18 mouse cellular contexts compared by ENCODE assay signal in the genomic region with DNA sequence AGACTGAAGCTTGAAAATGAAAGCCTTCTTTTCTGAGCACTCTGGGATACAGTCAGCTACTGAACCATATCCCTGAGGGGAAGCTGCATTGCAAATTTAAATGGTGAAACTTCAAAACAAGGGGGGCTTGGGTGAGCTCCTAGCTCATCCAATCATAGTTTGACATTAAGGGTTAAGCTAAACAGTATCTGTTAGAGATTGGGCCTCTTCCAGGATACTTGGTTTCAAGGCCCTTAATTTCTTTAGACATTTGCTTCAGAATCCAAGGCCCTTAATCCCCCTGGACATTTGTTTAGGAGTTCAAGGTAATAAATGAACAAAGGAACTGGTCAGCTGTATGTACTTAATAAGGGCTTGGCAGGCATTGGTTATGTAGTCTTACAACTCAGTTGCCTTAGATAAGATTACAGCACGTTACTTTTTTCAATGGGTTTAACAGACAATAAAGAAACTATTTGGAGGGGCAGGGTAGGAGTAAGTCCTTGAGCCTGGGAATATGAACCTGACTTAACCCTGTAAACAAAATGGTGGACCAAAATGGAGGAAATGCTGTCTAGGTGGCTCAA.
DNase-seq lines count a peak whose midpoint lies in the region; ATAC-seq and TF ChIP-seq lines count a peak whose summit lies in the region.
"Had no signal": no experiment of that assay in that cellular context is flagged by ENCODE, and none has a peak within 500 bp of the region (broad histone marks: within the 10 kb centered on the region; RNA-seq: fewer than 3 reads in every experiment).

No protein-coding gene starts in this region.

- no peak for TF ChIP-seq EP300 in liver, postnatal 0 days (IDR thresholded peaks at IDR 0.05; ENCODE audit: low read depth)

- no peaks in the 10 kb centered on the region for H3K36me3 ChIP-seq in embryonic facial prominence, embryonic 14.5 days (ENCODE audit: control insufficient read depth, insufficient read depth, low read length)
- H3K36me3 ChIP-seq in embryonic facial prominence, embryonic 10.5 days (replicated peaks) = no peaks in the 10 kb centered on the region
- no peaks in the 10 kb centered on the region for H3K36me3 ChIP-seq in liver, adult 2 months (ENCODE audit: control insufficient read depth, insufficient read depth, low read length)
- H3K36me3 ChIP-seq in liver, postnatal 0 days (replicated peaks; ENCODE audit: insufficient read depth, low read length) = no peaks in the 10 kb centered on the region
- H3K36me3 ChIP-seq in stomach, embryonic 16.5 days (ENCODE audit: control insufficient read depth, insufficient read depth, low read length) = no peaks in the 10 kb centered on the region
- no peaks in the 10 kb centered on the region for H3K36me3 ChIP-seq in heart, embryonic 11.5 days (ENCODE audit: control insufficient read depth, insufficient read depth, low read length)
- H3K36me3 ChIP-seq in neural tube, embryonic 15.5 days = no peaks in the 10 kb centered on the region
- H3K36me3 ChIP-seq: forebrain, embryonic 12.5 days; heart, embryonic 13.5 days; hindbrain, embryonic 15.5 days had no signal

- no peak overlapping the region for H3K27ac ChIP-seq in embryonic facial prominence, embryonic 14.5 days (replicated peaks; ENCODE audit: low read depth, low read length)
- no peak overlapping the region for H3K27ac ChIP-seq in embryonic facial prominence, embryonic 10.5 days (replicated peaks)
- no peak overlapping the region for H3K27ac ChIP-seq in liver, adult 2 months (replicated peaks; ENCODE audit: insufficient read depth, low read depth, low read length)
- H3K27ac ChIP-seq in liver, postnatal 0 days (ENCODE audit: low read depth) = no peak overlapping the region
- no peak overlapping the region for H3K27ac ChIP-seq in stomach, embryonic 16.5 days (ENCODE audit: low read length)
- H3K27ac ChIP-seq in heart, embryonic 11.5 days (ENCODE audit: low read depth, low read length) = no peak overlapping the region
- H3K27ac ChIP-seq in neural tube, embryonic 15.5 days (replicated peaks) = no peak overlapping the region
- H3K27ac ChIP-seq: forebrain, embryonic 12.5 days; heart, adult 2 months; heart, embryonic 13.5 days; hindbrain, embryonic 15.5 days had no signal

- H3K9ac ChIP-seq in embryonic facial prominence, embryonic 14.5 days (ENCODE audit: low read depth, low read length) = no peak overlapping the region
- no peak overlapping the region for H3K9ac ChIP-seq in liver, adult 2 months (ENCODE audit: low read depth, low read length)
- no peak overlapping the region for H3K9ac ChIP-seq in liver, postnatal 0 days (replicated peaks)
- H3K9ac ChIP-seq in stomach, embryonic 16.5 days (ENCODE audit: low read length) = no peak overlapping the region
- no peak overlapping the region for H3K9ac ChIP-seq in heart, embryonic 11.5 days (ENCODE audit: low read depth, low read length)
- no peak overlapping the region for H3K9ac ChIP-seq in neural tube, embryonic 15.5 days (replicated peaks)
- H3K9ac ChIP-seq: forebrain, embryonic 12.5 days; heart, embryonic 13.5 days; hindbrain, embryonic 15.5 days had no signal

- no peaks in the 10 kb centered on the region for H3K79me2 ChIP-seq in liver, adult 2 months (ENCODE audit: control insufficient read depth, insufficient read depth, low read length)

- no peaks in the 10 kb centered on the region for H3K27me3 ChIP-seq in embryonic facial prominence, embryonic 14.5 days (replicated peaks; ENCODE audit: control insufficient read depth, insufficient read depth, low read length)
- H3K27me3 ChIP-seq in embryonic facial prominence, embryonic 10.5 days (replicated peaks; ENCODE audit: low read depth, poor library complexity, severe bottlenecking) = no peaks in the 10 kb centered on the region
- no peaks in the 10 kb centered on the region for H3K27me3 ChIP-seq in liver, adult 2 months (ENCODE audit: control insufficient read depth, insufficient read depth, low read length)
- H3K27me3 ChIP-seq in liver, postnatal 0 days (ENCODE audit: insufficient read depth, low read length) = no peaks in the 10 kb centered on the region
- no peaks in the 10 kb centered on the region for H3K27me3 ChIP-seq in stomach, embryonic 16.5 days (ENCODE audit: control insufficient read depth, insufficient read depth, low read length)
- no peaks in the 10 kb centered on the region for H3K27me3 ChIP-seq in heart, embryonic 11.5 days (ENCODE audit: control insufficient read depth, insufficient read depth, low read length)
- H3K27me3 ChIP-seq in neural tube, embryonic 15.5 days (replicated peaks) = no peaks in the 10 kb centered on the region
- H3K27me3 ChIP-seq: forebrain, embryonic 12.5 days; heart, embryonic 13.5 days; hindbrain, embryonic 15.5 days had no signal

- TF ChIP-seq CTCF in liver, adult 2 months (IDR thresholded peaks at IDR 0.05; ENCODE audit: low read depth, low read length) = no peak
- no peak for TF ChIP-seq CTCF in liver, postnatal 0 days (IDR thresholded peaks at IDR 0.05; ENCODE audit: low read depth)

- no peaks in the 10 kb centered on the region for H3K4me1 ChIP-seq in embryonic facial prominence, embryonic 14.5 days (ENCODE audit: control insufficient read depth, insufficient read depth, low read length)
- no peaks in the 10 kb centered on the region for H3K4me1 ChIP-seq in embryonic facial prominence, embryonic 10.5 days
- no peaks in the 10 kb centered on the region for H3K4me1 ChIP-seq in liver, adult 2 months (ENCODE audit: control insufficient read depth, insufficient read depth, low read length)
- H3K4me1 ChIP-seq in liver, postnatal 0 days (ENCODE audit: insufficient read depth) = no peaks in the 10 kb centered on the region
- H3K4me1 ChIP-seq in stomach, embryonic 16.5 days (ENCODE audit: control insufficient read depth, insufficient read depth, low read length) = peaks cover 3% of the 10 kb centered on the region; the same call in 1 of the 2 replicates
- no peaks in the 10 kb centered on the region for H3K4me1 ChIP-seq in heart, embryonic 11.5 days (ENCODE audit: control insufficient read depth, insufficient read depth, low read length)
- no peaks in the 10 kb centered on the region for H3K4me1 ChIP-seq in neural tube, embryonic 15.5 days
- H3K4me1 ChIP-seq: forebrain, embryonic 12.5 days; heart, embryonic 13.5 days; hindbrain, embryonic 15.5 days had no signal

- H3K4me3 ChIP-seq in embryonic facial prominence, embryonic 14.5 days (ENCODE audit: low read depth, low read length) = no peak overlapping the region
- no peak overlapping the region for H3K4me3 ChIP-seq in embryonic facial prominence, embryonic 10.5 days
- no peak overlapping the region for H3K4me3 ChIP-seq in liver, adult 2 months (ENCODE audit: insufficient read depth, low read depth, low read length)
- H3K4me3 ChIP-seq in liver, postnatal 0 days (ENCODE audit: low read depth, low read length) = no peak overlapping the region
- H3K4me3 ChIP-seq in stomach, embryonic 16.5 days (replicated peaks; ENCODE audit: low read length) = no peak overlapping the region
- H3K4me3 ChIP-seq in heart, embryonic 11.5 days (ENCODE audit: low read depth, low read length) = no peak overlapping the region
- no peak overlapping the region for H3K4me3 ChIP-seq in neural tube, embryonic 15.5 days (replicated peaks)
- H3K4me3 ChIP-seq: forebrain, embryonic 12.5 days; heart, adult 2 months; heart, embryonic 13.5 days; hindbrain, embryonic 15.5 days had no signal

- H3K4me2 ChIP-seq in embryonic facial prominence, embryonic 14.5 days (ENCODE audit: low read depth, low read length) = no peak overlapping the region
- H3K4me2 ChIP-seq in liver, postnatal 0 days (ENCODE audit: low read depth, low read length) = no peak overlapping the region
- H3K4me2 ChIP-seq in stomach, embryonic 16.5 days (ENCODE audit: low read depth, low read length) = no peak overlapping the region
- no peak overlapping the region for H3K4me2 ChIP-seq in heart, embryonic 11.5 days
- no peak overlapping the region for H3K4me2 ChIP-seq in neural tube, embryonic 15.5 days
- H3K4me2 ChIP-seq: forebrain, embryonic 12.5 days; heart, embryonic 13.5 days; hindbrain, embryonic 15.5 days had no signal

- H3K9me3 ChIP-seq in embryonic facial prominence, embryonic 14.5 days (ENCODE audit: control insufficient read depth, low read length) = no peaks in the 10 kb centered on the region
- no peaks in the 10 kb centered on the region for H3K9me3 ChIP-seq in embryonic facial prominence, embryonic 10.5 days
- no peaks in the 10 kb centered on the region for H3K9me3 ChIP-seq in liver, postnatal 0 days (ENCODE audit: low read length)
- H3K9me3 ChIP-seq in stomach, embryonic 16.5 days (replicated peaks; ENCODE audit: control insufficient read depth, low read length) = no peaks in the 10 kb centered on the region
- no peaks in the 10 kb centered on the region for H3K9me3 ChIP-seq in heart, embryonic 11.5 days (replicated peaks; ENCODE audit: control insufficient read depth, low read length)
- no peaks in the 10 kb centered on the region for H3K9me3 ChIP-seq in neural tube, embryonic 15.5 days (replicated peaks)
- H3K9me3 ChIP-seq: forebrain, embryonic 12.5 days; heart, embryonic 13.5 days; hindbrain, embryonic 15.5 days had no signal

- TF ChIP-seq POLR2A in liver, adult 2 months (IDR thresholded peaks at IDR 0.05; ENCODE audit: extremely low read depth, insufficient read depth, low read length) = no peak

- WGBS in embryonic facial prominence, embryonic 14.5 days = 51% methylated on average over 1 of the region's 1 CpGs
- 55% methylated on average over 1 of the region's 1 CpGs for WGBS in embryonic facial prominence, embryonic 10.5 days
- WGBS in liver, adult 2 months = 75% methylated on average over 1 of the region's 1 CpGs
- 54% methylated on average over 1 of the region's 1 CpGs for WGBS in liver, postnatal 0 days (ENCODE audit: insufficient replicate concordance)
- 20% methylated on average over 1 of the region's 1 CpGs for WGBS in stomach, embryonic 16.5 days
- WGBS in heart, embryonic 11.5 days (ENCODE audit: insufficient replicate concordance) = 46% methylated on average over 1 of the region's 1 CpGs
- 39% methylated on average over 1 of the region's 1 CpGs for WGBS in neural tube, embryonic 15.5 days

- peak; percentile 41; the same call in 1 of the 2 replicates for ATAC-seq in embryonic facial prominence, embryonic 14.5 days (ENCODE audit: low read depth)
- no peak for ATAC-seq in liver, postnatal 0 days
- peak; percentile 80 for ATAC-seq in stomach, embryonic 16.5 days (ENCODE audit: insufficient read depth, low FRiP score)
- no peak for ATAC-seq in heart, embryonic 11.5 days (replicated peaks; ENCODE audit: insufficient number of reproducible peaks, low FRiP score, low TSS enrichment)
- no peak for ATAC-seq in neural tube, embryonic 15.5 days (ENCODE audit: low FRiP score)

- DNase-seq in embryonic facial prominence, embryonic 14.5 days (ENCODE audit: low spot score) = peak; percentile 47
- DNase-seq in embryonic facial prominence, embryonic 10.5 days (ENCODE audit: low spot score) = no peak
- peak; percentile 18 for DNase-seq in liver, adult 2 months (ENCODE audit: extremely low read depth, low read depth, low spot score)
- DNase-seq in liver, postnatal 0 days = no peak
- DNase-seq in retina, embryonic 14.5 days (ENCODE audit: low spot score) = peak; percentile 49
- DNase-seq: adrenal gland, postnatal 10 days; cerebellum, adult 11-12 months; cerebellum, adult 9-10 months; cerebellum, postnatal 25 days; gastrocnemius, postnatal 14 days; heart, adult 2 months; heart, postnatal 36 days had no signal

Comparison
In these comparisons a context has a peak if more than half of its experiments do, and no peak if none do; other contexts are left out.
1. DNase-seq: peak in embryonic facial prominence, embryonic 14.5 days (single experiment), liver, adult 2 months (single experiment) and retina, embryonic 14.5 days (single experiment); none in embryonic facial prominence, embryonic 10.5 days (single experiment) and liver, postnatal 0 days (single experiment).
2. ATAC-seq: peak in embryonic facial prominence, embryonic 14.5 days (single experiment) and stomach, embryonic 16.5 days (single experiment); none in liver, postnatal 0 days (single experiment), heart, embryonic 11.5 days (single experiment) and neural tube, embryonic 15.5 days (single experiment).